Mouse (Mus musculus): ENCODE results near the gene Pptc7. TPM values are rescaled to one million over a fixed set of nuclear protein-coding genes. Genes with fewer than 3 reads are reported as not detected.

Gene Pptc7
- polyA plus RNA-seq, 1 experiment = 6.3 TPM

- TF ChIP-seq MYOD1 (IDR thresholded peaks at IDR 0.05; ENCODE audit: control insufficient read depth, insufficient read length, low read depth) (no peak), FOSL1 (IDR thresholded peaks at IDR 0.05; ENCODE audit: insufficient read depth, low read length, poor library complexity, severe bottlenecking) (no peak), CTCF (IDR thresholded peaks at IDR 0.05; ENCODE audit: control insufficient read depth, insufficient read depth, insufficient read length) (no peak), MYOG (IDR thresholded peaks at IDR 0.05; ENCODE audit: control insufficient read depth, extremely low read depth, insufficient read length) (no peak), USF1 (IDR thresholded peaks at IDR 0.05; ENCODE audit: low read depth) (no peak)
- H3K36me3 ChIP-seq (ENCODE audit: control insufficient read depth, insufficient read depth) = no peaks in the 10 kb centered on the region
- H3K4me3 ChIP-seq (ENCODE audit: insufficient read depth, poor library complexity, severe bottlenecking) = no peak overlapping the region
Observed at GRCm38 (mm10) chr5:122295113-122295935, 11.2 kb downstream of the Pptc7 start.

GRCm38 (mm10) chr5:122300071-122300518 is 15.9 kb downstream of the Pptc7 start:
- Histone ChIP-seq H3K27me3 (ENCODE audit: control insufficient read depth, insufficient read depth, insufficient read length) (no peaks in the 10 kb centered on the region), H3ac (ENCODE audit: control insufficient read depth, insufficient read length, low read depth) (no peak overlapping the region)
- TF ChIP-seq CTCF (IDR thresholded peaks at IDR 0.05; ENCODE audit: control insufficient read depth, insufficient read depth, insufficient read length) (no peak), FOSL1 (IDR thresholded peaks at IDR 0.05; ENCODE audit: insufficient read depth, low read length, poor library complexity, severe bottlenecking) (no peak), CEBPB (IDR thresholded peaks at IDR 0.05; ENCODE audit: low read depth) (no peak), MYOD1 (IDR thresholded peaks at IDR 0.05; ENCODE audit: control insufficient read depth, insufficient read length, low read depth) (no peak), USF1 (IDR thresholded peaks at IDR 0.05; ENCODE audit: low read depth) (no peak), MYOG (IDR thresholded peaks at IDR 0.05; ENCODE audit: control insufficient read depth, extremely low read depth, insufficient read length) (no peak), MAX (IDR thresholded peaks at IDR 0.05) (no peak)

More at GRCm38 (mm10) chr5:122295113-122295935, 11.2 kb downstream of the Pptc7 start:
- H3ac ChIP-seq (ENCODE audit: control insufficient read depth, insufficient read length, low read depth) = no peak overlapping the region
- no peaks in the 10 kb centered on the region for H3K27me3 ChIP-seq (ENCODE audit: control insufficient read depth, insufficient read depth, insufficient read length)
- H3K79me3 ChIP-seq (ENCODE audit: low read depth) = peaks cover 66% of the 10 kb centered on the region
- peaks cover 93% of the 10 kb centered on the region for H3K79me2 ChIP-seq (ENCODE audit: control insufficient read depth, insufficient read depth)

GRCm38 (mm10) chr5:122302810-122303745 is 18.9 kb downstream of the Pptc7 start:
- H3ac ChIP-seq (ENCODE audit: control insufficient read depth, insufficient read length, low read depth) = no peak overlapping the region

More at GRCm38 (mm10) chr5:122300071-122300518, 15.9 kb downstream of the Pptc7 start:
- peaks cover 54% of the 10 kb centered on the region for H3K79me3 ChIP-seq (ENCODE audit: low read depth)
- H3K36me3 ChIP-seq (ENCODE audit: control insufficient read depth, insufficient read depth) = no peaks in the 10 kb centered on the region
- peaks cover 87% of the 10 kb centered on the region for H3K79me2 ChIP-seq (ENCODE audit: control insufficient read depth, insufficient read depth)
- no peak overlapping the region for H3K4me3 ChIP-seq (ENCODE audit: insufficient read depth, poor library complexity, severe bottlenecking)

GRCm38 (mm10) chr5:122303937-122304336 is 19.8 kb downstream of the Pptc7 start:
- H3K27me3 ChIP-seq (ENCODE audit: control insufficient read depth, insufficient read depth, insufficient read length) = no peaks in the 10 kb centered on the region
- no peak overlapping the region for H3K4me3 ChIP-seq (ENCODE audit: insufficient read depth, poor library complexity, severe bottlenecking)
- peaks cover 33% of the 10 kb centered on the region for H3K79me3 ChIP-seq (ENCODE audit: low read depth)
- TF ChIP-seq MAX (IDR thresholded peaks at IDR 0.05) = peak; percentile 39
- TF ChIP-seq MYOG (IDR thresholded peaks at IDR 0.05; ENCODE audit: control insufficient read depth, extremely low read depth, insufficient read length) = no peak
- peak; percentile 11 for TF ChIP-seq FOSL1 (IDR thresholded peaks at IDR 0.05; ENCODE audit: insufficient read depth, low read length, poor library complexity, severe bottlenecking)
- H3K79me2 ChIP-seq (ENCODE audit: control insufficient read depth, insufficient read depth) = peaks cover 74% of the 10 kb centered on the region
- no peak overlapping the region for H3ac ChIP-seq (ENCODE audit: control insufficient read depth, insufficient read length, low read depth)
- H3K36me3 ChIP-seq (ENCODE audit: control insufficient read depth, insufficient read depth) = no peaks in the 10 kb centered on the region

More at GRCm38 (mm10) chr5:122302810-122303745, 18.9 kb downstream of the Pptc7 start:
- Histone ChIP-seq H3K4me3 (ENCODE audit: insufficient read depth, poor library complexity, severe bottlenecking) (no peak overlapping the region), H3K27me3 (ENCODE audit: control insufficient read depth, insufficient read depth, insufficient read length) (no peaks in the 10 kb centered on the region), H3K79me2 (ENCODE audit: control insufficient read depth, insufficient read depth) (peaks cover 83% of the 10 kb centered on the region), H3K36me3 (ENCODE audit: control insufficient read depth, insufficient read depth) (no peaks in the 10 kb centered on the region), H3K79me3 (ENCODE audit: low read depth) (peaks cover 37% of the 10 kb centered on the region)
- TF ChIP-seq FOSL1 (IDR thresholded peaks at IDR 0.05; ENCODE audit: insufficient read depth, low read length, poor library complexity, severe bottlenecking) = no peak
- TF ChIP-seq MYOD1 (IDR thresholded peaks at IDR 0.05; ENCODE audit: control insufficient read depth, insufficient read length, low read depth) = no peak
- no peak for TF ChIP-seq CTCF (IDR thresholded peaks at IDR 0.05; ENCODE audit: control insufficient read depth, insufficient read depth, insufficient read length)
- no peak for TF ChIP-seq MAX (IDR thresholded peaks at IDR 0.05)
- TF ChIP-seq MYOG (IDR thresholded peaks at IDR 0.05; ENCODE audit: control insufficient read depth, extremely low read depth, insufficient read length) = no peak
- no peak for TF ChIP-seq CEBPB (IDR thresholded peaks at IDR 0.05; ENCODE audit: low read depth)
- no peak for TF ChIP-seq USF1 (IDR thresholded peaks at IDR 0.05; ENCODE audit: low read depth)

GRCm38 (mm10) chr5:122304541-122304940 is 20.4 kb downstream of the Pptc7 start:
- peaks cover 69% of the 10 kb centered on the region for H3K79me2 ChIP-seq (ENCODE audit: control insufficient read depth, insufficient read depth)
- peaks cover 33% of the 10 kb centered on the region for H3K79me3 ChIP-seq (ENCODE audit: low read depth)
- H3K36me3 ChIP-seq (ENCODE audit: control insufficient read depth, insufficient read depth) = no peaks in the 10 kb centered on the region
- H3ac ChIP-seq (ENCODE audit: control insufficient read depth, insufficient read length, low read depth) = no peak overlapping the region
- no peak for TF ChIP-seq CEBPB (IDR thresholded peaks at IDR 0.05; ENCODE audit: low read depth)
- TF ChIP-seq CTCF (IDR thresholded peaks at IDR 0.05; ENCODE audit: control insufficient read depth, insufficient read depth, insufficient read length) = no peak
- TF ChIP-seq FOSL1 (IDR thresholded peaks at IDR 0.05; ENCODE audit: insufficient read depth, low read length, poor library complexity, severe bottlenecking) = no peak
- TF ChIP-seq USF1 (IDR thresholded peaks at IDR 0.05; ENCODE audit: low read depth) = no peak
- no peak for TF ChIP-seq MAX (IDR thresholded peaks at IDR 0.05)
- no peak for TF ChIP-seq MYOD1 (IDR thresholded peaks at IDR 0.05; ENCODE audit: control insufficient read depth, insufficient read length, low read depth)
- TF ChIP-seq MYOG (IDR thresholded peaks at IDR 0.05; ENCODE audit: control insufficient read depth, extremely low read depth, insufficient read length) = no peak
- no peaks in the 10 kb centered on the region for H3K27me3 ChIP-seq (ENCODE audit: control insufficient read depth, insufficient read depth, insufficient read length)
- H3K4me3 ChIP-seq (ENCODE audit: insufficient read depth, poor library complexity, severe bottlenecking) = no peak overlapping the region

All from C2C12 (cell line).